Mouse (Mus musculus) midbrain, embryonic 14.5 days (tissue): Measurements from ENCODE around the gene Brdt. TPM values are rescaled to one million over a fixed set of nuclear protein-coding genes. Genes with fewer than 3 reads are reported as not detected.

Source experiments
- ATAC-seq: fragments of 200-750 bp; cut with Nextera tagmentation; 2 replicates; pipeline ENCODE4 v1.8.0; 2017; ENCODE audit warnings: moderate number of reproducible peaks, moderate library complexity; ENCODE audit not compliant: low FRiP score, low TSS enrichment
- DNase-seq: peaks from one replicate; pipeline ENCODE4 v3.0.0-alpha.2; 2015
- H3K27ac ChIP-seq: fragments of 300-500 bp; sonication (generic); replicated peaks from 2 replicates; pipeline ENCODE4 v1.5.1; 2014; ENCODE audit warnings: mild to moderate bottlenecking, low read depth, low read length, moderate library complexity
- H3K27me3 ChIP-seq: fragments of 300-500 bp; sonication (generic); 2 replicates; pipeline ENCODE4 v1.6.1; 2014; ENCODE audit warnings: low read length, control low read depth, mixed read lengths; ENCODE audit not compliant: control insufficient read depth, insufficient read depth
- H3K36me3 ChIP-seq: fragments of 300-500 bp; sonication (generic); 2 replicates; pipeline ENCODE4 v1.6.1; 2014; ENCODE audit warnings: low read length, control low read depth; ENCODE audit not compliant: control insufficient read depth, insufficient read depth
- H3K4me1 ChIP-seq: fragments of 300-500 bp; sonication (generic); 2 replicates; pipeline ENCODE4 v1.6.1; 2014; ENCODE audit warnings: mild to moderate bottlenecking, antibody characterized with exemption, low read length, control low read depth; ENCODE audit not compliant: control insufficient read depth, insufficient read depth
- H3K4me2 ChIP-seq: fragments of 300-500 bp; sonication (generic); 2 replicates; pipeline ENCODE4 v1.6.1; 2014; ENCODE audit warnings: mild to moderate bottlenecking, low read length, moderate library complexity
- H3K4me3 ChIP-seq: fragments of 300-500 bp; sonication (generic); replicated peaks from 2 replicates; pipeline ENCODE4 v1.5.1; 2014; ENCODE audit warnings: low read depth, low read length
- H3K9ac ChIP-seq: fragments of 300-500 bp; sonication (generic); replicated peaks from 2 replicates; pipeline ENCODE4 v1.6.1; 2014; ENCODE audit warnings: mild to moderate bottlenecking, low read length, moderate library complexity
- H3K9me3 ChIP-seq: fragments of 300-500 bp; sonication (generic); 2 replicates; pipeline ENCODE4 v1.6.1; 2016; ENCODE audit warnings: low read length, control low read depth, mixed read lengths; ENCODE audit not compliant: control insufficient read depth
- WGBS: fragments of 180-500 bp; shearing (Covaris S2); extraction: QIAGEN DNeasy Blood & Tissue Kit; methylation state at CpG from one replicate; pipeline ENCODE4 v1.1.7; 2014; 5-methylcytosine and 5-hydroxymethylcytosine counted together
- polyA plus RNA-seq: library from polyadenylated mRNA; unstranded; fragments of >200 nt; fragmentation: Nextera tagmentation; extraction: Ambion mirVana; gene quantifications from 2 replicates; pipeline ENCODE4 v1.2.1, GENCODE M21; 2014

Gene Brdt
- polyA plus RNA-seq, 1 experiment from 2014 or later, result 2.8 TPM

GRCm38 (mm10) chr5:107412285-107412684, 81.3 kb downstream of the Brdt start:
- DNase-seq (no peak), ATAC-seq (no peak)
- H3K9me3 ChIP-seq, result no peaks in the 10 kb centered on the region
- H3K36me3 ChIP-seq, result no peaks in the 10 kb centered on the region
- no peaks in the 10 kb centered on the region for H3K4me1 ChIP-seq
- H3K27me3 ChIP-seq, result no peaks in the 10 kb centered on the region
- WGBS, result 78% methylated on average over 2 of the region's 2 CpGs
- H3K27ac ChIP-seq, result no peak overlapping the region
- no peak overlapping the region for H3K4me3 ChIP-seq
- no peak overlapping the region for H3K4me2 ChIP-seq
- no peak overlapping the region for H3K9ac ChIP-seq

- no peak for ATAC-seq
- no peak overlapping the region for H3K4me2 ChIP-seq
- no peaks in the 10 kb centered on the region for H3K36me3 ChIP-seq
- 85% methylated on average over 2 of the region's 2 CpGs for WGBS
- no peak overlapping the region for H3K9ac ChIP-seq
- H3K4me1 ChIP-seq, result no peaks in the 10 kb centered on the region
- no peak overlapping the region for H3K4me3 ChIP-seq
- no peaks in the 10 kb centered on the region for H3K27me3 ChIP-seq
- no peaks in the 10 kb centered on the region for H3K9me3 ChIP-seq
- H3K27ac ChIP-seq, result no peak overlapping the region
- DNase-seq, result no peak
Measured at GRCm38 (mm10) chr5:107415098-107415497, 84.1 kb downstream of the Brdt start.

GRCm38 (mm10) chr5:107421676-107422075, 90.7 kb downstream of the Brdt start:
- Histone ChIP-seq H3K4me1 (no peaks in the 10 kb centered on the region), H3K36me3 (no peaks in the 10 kb centered on the region), H3K27ac (no peak overlapping the region), H3K9me3 (no peaks in the 10 kb centered on the region), H3K4me3 (no peak overlapping the region), H3K27me3 (no peaks in the 10 kb centered on the region), H3K9ac (no peak overlapping the region), H3K4me2 (no peak overlapping the region)
- ATAC-seq (no peak), DNase-seq (no peak)
- WGBS, result 53% methylated on average over 1 of the region's 1 CpGs

- ATAC-seq (no peak), DNase-seq (no peak)
- no peaks in the 10 kb centered on the region for H3K9me3 ChIP-seq
- H3K4me2 ChIP-seq, result no peak within 1 kb of the TSS
- H3K9ac ChIP-seq, result no peak within 1 kb of the TSS
- no peaks in the 10 kb centered on the region for H3K27me3 ChIP-seq
- H3K27ac ChIP-seq, result no peak within 1 kb of the TSS
- no peak within 1 kb of the TSS for H3K4me3 ChIP-seq
- H3K4me1 ChIP-seq, result no peaks in the 10 kb centered on the region
- WGBS, result 79% methylated on average over 3 of the region's 3 CpGs
- no peaks in the 10 kb centered on the region for H3K36me3 ChIP-seq
Measured at GRCm38 (mm10) chr5:107431249-107431648, 100.3 kb downstream of the Brdt start, which contains the start of gene Lpcat2b. Gene Lpcat2b (plus strand): TSS chr5:107431549.

- 83% methylated on average over 5 of the region's 5 CpGs for WGBS
Measured at GRCm38 (mm10) chr5:107434001-107434400, 103.0 kb downstream of the Brdt start.

GRCm38 (mm10) chr5:107436185-107436584, 105.2 kb downstream of the Brdt start:
- WGBS, result 90% methylated on average over 6 of the region's 6 CpGs
- ATAC-seq, result no peak
- DNase-seq, result no peak

More at GRCm38 (mm10) chr5:107434001-107434400, 103.0 kb downstream of the Brdt start:
- Histone ChIP-seq H3K36me3 (no peaks in the 10 kb centered on the region), H3K9me3 (no peaks in the 10 kb centered on the region), H3K27me3 (no peaks in the 10 kb centered on the region), H3K27ac (no peak overlapping the region), H3K4me2 (no peak overlapping the region), H3K4me1 (0 out of 2 replicates have a peak, but pooled peaks cover 4% of the 10 kb centered on the region), H3K4me3 (no peak overlapping the region), H3K9ac (no peak overlapping the region)
- no peak for ATAC-seq
- no peak for DNase-seq

More at GRCm38 (mm10) chr5:107436185-107436584, 105.2 kb downstream of the Brdt start:
- no peaks in the 10 kb centered on the region for H3K27me3 ChIP-seq
- H3K36me3 ChIP-seq, result no peaks in the 10 kb centered on the region
- no peak overlapping the region for H3K27ac ChIP-seq
- no peak overlapping the region for H3K4me3 ChIP-seq
- H3K9ac ChIP-seq, result no peak overlapping the region
- H3K9me3 ChIP-seq, result no peaks in the 10 kb centered on the region
- 0 out of 2 replicates have a peak, but pooled peaks cover 4% of the 10 kb centered on the region for H3K4me1 ChIP-seq
- H3K4me2 ChIP-seq, result no peak overlapping the region

Other genes with a start within 250 kb of the Brdt start
- 1.4 and 4.7 TPM in 2 replicates for gene Tgfbr3, start 41.5 kb upstream of the Brdt start, polyA plus RNA-seq
- gene Ephx4, start 71.6 kb downstream of the Brdt start, polyA plus RNA-seq, result 0.93 and 2.9 TPM in 2 replicates
- not detected in 2 replicates for gene Lpcat2b, start 100.4 kb downstream of the Brdt start, polyA plus RNA-seq
- gene Btbd8, start 106.8 kb downstream of the Brdt start, polyA plus RNA-seq, result 14.7 and 19.9 TPM in 2 replicates
- gene Gm42669, start 176.5 kb downstream of the Brdt start, polyA plus RNA-seq, result 0.84 and 0.89 TPM in 2 replicates
- gene 1700028K03Rik, start 203.6 kb downstream of the Brdt start, polyA plus RNA-seq, result 0.17 and 0.28 TPM in 2 replicates